10 mouse cellular contexts compared by ENCODE assay signal in the genomic region with DNA sequence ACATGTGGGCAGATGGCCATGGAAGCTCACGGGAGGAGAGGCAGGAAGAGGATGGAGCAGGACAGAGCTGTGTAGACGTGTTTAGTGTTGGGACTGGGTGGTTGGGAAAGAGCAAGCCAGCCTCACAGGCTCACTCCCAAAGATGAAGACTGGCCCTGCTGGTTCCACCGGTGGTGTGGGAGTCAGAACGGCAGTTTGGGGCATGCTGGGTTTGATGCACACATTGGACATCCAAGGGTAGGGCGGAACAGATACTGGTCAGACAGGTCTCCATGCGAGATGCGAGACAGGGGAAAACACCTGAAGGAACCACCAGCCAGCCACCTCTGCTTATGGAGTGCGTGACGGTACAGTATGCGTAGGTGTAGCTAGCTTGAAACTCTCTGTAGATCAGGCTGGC. TPM values are rescaled to one million over a fixed set of nuclear protein-coding genes. Genes with fewer than 3 reads are reported as not detected.
DNase-seq lines count a peak whose midpoint lies in the region; ATAC-seq and TF ChIP-seq lines count a peak whose summit lies in the region.
"Had no signal": no experiment of that assay in that cellular context is flagged by ENCODE, and none has a peak within 500 bp of the region (broad histone marks: within the 10 kb centered on the region; RNA-seq: fewer than 3 reads in every experiment).

No protein-coding gene starts in this region.

- no peak overlapping the region for H3K27ac ChIP-seq in heart, embryonic 15.5 days
- no peak overlapping the region for H3K27ac ChIP-seq in heart, adult 2 months
- H3K27ac ChIP-seq in hindbrain, embryonic 11.5 days (ENCODE audit: low read depth, low read length) = no peak overlapping the region
- H3K27ac ChIP-seq in liver, embryonic 16.5 days (ENCODE audit: low read length) = no peak overlapping the region

- H3K9ac ChIP-seq in heart, embryonic 15.5 days = no peak overlapping the region
- H3K9ac ChIP-seq in heart, adult 2 months (ENCODE audit: low read depth, low read length) = no peak overlapping the region
- no peak overlapping the region for H3K9ac ChIP-seq in hindbrain, embryonic 11.5 days (ENCODE audit: low read depth, low read length)
- no peak overlapping the region for H3K9ac ChIP-seq in liver, embryonic 16.5 days (ENCODE audit: low read depth, low read length)

- no peaks in the 10 kb centered on the region for H3K9me3 ChIP-seq in heart, embryonic 15.5 days (replicated peaks)
- H3K9me3 ChIP-seq in E14TG2a.4 (ENCODE audit: low read length) = no peaks in the 10 kb centered on the region
- H3K9me3 ChIP-seq in hindbrain, embryonic 11.5 days (ENCODE audit: control insufficient read depth, low read length) = no peaks in the 10 kb centered on the region
- peaks cover 4% of the 10 kb centered on the region for H3K9me3 ChIP-seq in liver, embryonic 16.5 days (replicated peaks; ENCODE audit: control insufficient read depth, low read length)

- TF ChIP-seq EP300 in heart, adult 2 months (IDR thresholded peaks at IDR 0.05; ENCODE audit: insufficient read depth, low read depth, low read length) = no peak

- no peak for TF ChIP-seq CTCF in heart, adult 2 months (IDR thresholded peaks at IDR 0.05)
- no peak for TF ChIP-seq CTCF in E14TG2a.4 (conservative IDR thresholded peaks at IDR 0.05; ENCODE audit: low read length)

- no peak for DNase-seq in heart, adult 2 months
- DNase-seq in hindbrain, embryonic 11.5 days (ENCODE audit: low spot score) = no peak
- no peak for DNase-seq in gastrocnemius, postnatal 10 days
- DNase-seq in cerebellum, adult 18-20 months = no peak
- DNase-seq: right cerebral cortex, postnatal 4 days had no signal

- 81% methylated on average over 10 of the region's 10 CpGs for WGBS in heart, embryonic 15.5 days
- 80% methylated on average over 10 of the region's 10 CpGs for WGBS in heart, adult 2 months
- 85% methylated on average over 10 of the region's 10 CpGs for WGBS in hindbrain, embryonic 11.5 days
- WGBS in liver, embryonic 16.5 days (ENCODE audit: insufficient replicate concordance) = 78% methylated on average over 10 of the region's 10 CpGs

- peak overlapping the region; percentile 87 for H3K4me2 ChIP-seq in heart, embryonic 15.5 days
- no peak overlapping the region; the same call in 1 of the 2 replicates for H3K4me2 ChIP-seq in hindbrain, embryonic 11.5 days (replicated peaks; ENCODE audit: low read depth, low read length)
- peak overlapping the region; percentile 98; the same call in 1 of the 2 replicates for H3K4me2 ChIP-seq in liver, embryonic 16.5 days (ENCODE audit: low read depth, low read length)

- no peak for TF ChIP-seq POLR2A in heart, adult 2 months (IDR thresholded peaks at IDR 0.05; ENCODE audit: insufficient read depth, low read depth, low read length)

- H3K27me3 ChIP-seq in heart, embryonic 15.5 days = no peaks in the 10 kb centered on the region
- no peaks in the 10 kb centered on the region for H3K27me3 ChIP-seq in heart, adult 2 months (ENCODE audit: control insufficient read depth, insufficient read depth, low read length)
- H3K27me3 ChIP-seq in E14TG2a.4 (ENCODE audit: insufficient read depth, low read length) = peaks cover 39% of the 10 kb centered on the region
- H3K27me3 ChIP-seq in hindbrain, embryonic 11.5 days (ENCODE audit: control insufficient read depth, insufficient read depth, low read length) = no peaks in the 10 kb centered on the region
- no peaks in the 10 kb centered on the region for H3K27me3 ChIP-seq in liver, embryonic 16.5 days (ENCODE audit: control insufficient read depth, insufficient read depth, low read depth, low read length)

- no peaks in the 10 kb centered on the region for H3K79me2 ChIP-seq in heart, adult 2 months (replicated peaks; ENCODE audit: control insufficient read depth, insufficient read depth, low read length)

- peak overlapping the region; percentile 66; the same call in 1 of the 2 replicates for H3K4me3 ChIP-seq in heart, embryonic 15.5 days
- H3K4me3 ChIP-seq in heart, adult 2 months = no peak overlapping the region
- peak overlapping the region; percentile 90; the same call in 1 of the 2 replicates for H3K4me3 ChIP-seq in E14TG2a.4 (replicated peaks; ENCODE audit: low read length)
- peak overlapping the region; percentile 50; the same call in 1 of the 2 replicates for H3K4me3 ChIP-seq in hindbrain, embryonic 11.5 days (ENCODE audit: low read depth, low read length)
- H3K4me3 ChIP-seq in liver, embryonic 16.5 days (ENCODE audit: low read depth, low read length) = no peak overlapping the region

- peaks cover 34% of the 10 kb centered on the region for H3K4me1 ChIP-seq in heart, embryonic 15.5 days (replicated peaks)
- H3K4me1 ChIP-seq in heart, adult 2 months (ENCODE audit: control insufficient read depth, insufficient read depth, low read length) = peaks cover 2% of the 10 kb centered on the region; the same call in 1 of the 2 replicates
- H3K4me1 ChIP-seq in E14TG2a.4 (replicated peaks; ENCODE audit: low read depth, low read length) = peaks cover 43% of the 10 kb centered on the region
- no peaks in the 10 kb centered on the region for H3K4me1 ChIP-seq in hindbrain, embryonic 11.5 days (replicated peaks; ENCODE audit: control insufficient read depth, insufficient read depth, low read length)
- H3K4me1 ChIP-seq in liver, embryonic 16.5 days (ENCODE audit: control insufficient read depth, low read depth, low read length) = peaks cover 16% of the 10 kb centered on the region

- no peaks in the 10 kb centered on the region for H3K36me3 ChIP-seq in heart, embryonic 15.5 days
- H3K36me3 ChIP-seq in heart, adult 2 months (ENCODE audit: control insufficient read depth, insufficient read depth, low read length) = no peaks in the 10 kb centered on the region
- H3K36me3 ChIP-seq in E14TG2a.4 (ENCODE audit: insufficient read depth, low read length) = no peaks in the 10 kb centered on the region
- no peaks in the 10 kb centered on the region for H3K36me3 ChIP-seq in hindbrain, embryonic 11.5 days (ENCODE audit: control insufficient read depth, insufficient read depth, low read length)
- H3K36me3 ChIP-seq in liver, embryonic 16.5 days (ENCODE audit: control insufficient read depth, insufficient read depth) = no peaks in the 10 kb centered on the region
- H3K36me3 ChIP-seq: G1E had no signal

- no peak for ATAC-seq in heart, embryonic 15.5 days (replicated peaks; ENCODE audit: insufficient number of reproducible peaks, insufficient read depth, low FRiP score, low read depth)
- no peak for ATAC-seq in hindbrain, embryonic 11.5 days (ENCODE audit: low FRiP score)
- no peak for ATAC-seq in liver, embryonic 16.5 days (ENCODE audit: low read depth)
- ATAC-seq in erythroid progenitor cell, adult 5-6 weeks (replicated peaks; ENCODE audit: low FRiP score, poor library complexity, severe bottlenecking) = no peak

- intact Hi-C loops in heart, adult 2 months (cut with DNase I) = loop anchor here (1.0 kb wide), 1 partner anchor 34 kb away; the partner anchor contains the start of gene H3f3a

RNA-seq across cellular contexts. Expression of gene H3f3a, which starts 34.8 kb away (rescaled TPM):
- 1,560 and 1,618 TPM in 2 replicates for polyA plus RNA-seq in heart, embryonic 15.5 days (2015; fragmentation: Nextera tagmentation; extraction: Ambion mirVana)
- 100 to 1,000 TPM; 405 to 430 TPM for total RNA-seq in heart, adult 2 months (2021)
- polyA plus RNA-seq in heart, adult 2 months (2012; rRNA removed) = 258 and 363 TPM in 2 replicates
- polyA plus RNA-seq in hindbrain, embryonic 11.5 days (2014; fragmentation: Nextera tagmentation; extraction: Ambion mirVana) = 3,542 and 3,682 TPM in 2 replicates
- 2,020 and 2,074 TPM in 2 replicates for polyA plus RNA-seq in liver, embryonic 16.5 days (2015; fragmentation: Nextera tagmentation; extraction: Ambion mirVana)
- 2,042 and 2,351 TPM in 2 replicates for total RNA-seq in erythroid progenitor cell, adult 5-6 weeks (2015; ENCODE audit: low replicate concordance)
- total RNA-seq in erythroid progenitor cell, adult 5-6 weeks (2017; ENCODE audit: low replicate concordance) = 2,407 and 2,791 TPM in 2 replicates
- total RNA-seq in gastrocnemius, postnatal 10 days (2021) = 100 to 1,000 TPM; 573 to 601 TPM

RNA-seq across cellular contexts. Expression of gene Acbd3, which starts 53.1 kb away (rescaled TPM):
- polyA plus RNA-seq in heart, embryonic 15.5 days (2015; fragmentation: Nextera tagmentation; extraction: Ambion mirVana) = 16.9 and 20.0 TPM in 2 replicates
- 10 to 100 TPM; 20.6 to 23.8 TPM for total RNA-seq in heart, adult 2 months (2021)
- 9.0 and 15.7 TPM in 2 replicates for polyA plus RNA-seq in heart, adult 2 months (2012; rRNA removed)
- 24.8 and 27.7 TPM in 2 replicates for polyA plus RNA-seq in hindbrain, embryonic 11.5 days (2014; fragmentation: Nextera tagmentation; extraction: Ambion mirVana)
- polyA plus RNA-seq in liver, embryonic 16.5 days (2015; fragmentation: Nextera tagmentation; extraction: Ambion mirVana) = 8.1 and 8.4 TPM in 2 replicates
- total RNA-seq in erythroid progenitor cell, adult 5-6 weeks (2015; ENCODE audit: low replicate concordance) = 14.8 and 18.9 TPM in 2 replicates
- 22.2 and 26.7 TPM in 2 replicates for total RNA-seq in erythroid progenitor cell, adult 5-6 weeks (2017; ENCODE audit: low replicate concordance)
- 10 to 100 TPM; 22.0 to 27.7 TPM for total RNA-seq in gastrocnemius, postnatal 10 days (2021)

Comparison
In these comparisons a context has a peak if more than half of its experiments do, and no peak if none do; other contexts are left out.
1. H3K4me3 ChIP-seq: peak in heart, embryonic 15.5 days (single experiment), E14TG2a.4 (single experiment) and hindbrain, embryonic 11.5 days (single experiment); none in heart, adult 2 months (single experiment) and liver, embryonic 16.5 days (single experiment).